Mouse (Mus musculus) midbrain, embryonic 16.5 days (tissue): Measurements from ENCODE around the gene 4933406M09Rik. TPM values are rescaled to one million over a fixed set of nuclear protein-coding genes. Genes with fewer than 3 reads are reported as not detected.

ENCODE experiments used
- ATAC-seq: fragments of 200-750 bp; cut with Nextera tagmentation; 2 replicates; pipeline ENCODE4 v1.8.0; 2017; ENCODE audit warnings: moderate TSS enrichment
- H3K27ac ChIP-seq: fragments of 300-500 bp; sonication (generic); 2 replicates; pipeline ENCODE4 v1.5.1; 2014; ENCODE audit warnings: mild to moderate bottlenecking, low read length, mixed read lengths
- H3K27me3 ChIP-seq: fragments of 300-500 bp; sonication (generic); 2 replicates; pipeline ENCODE4 v1.6.1; 2014; ENCODE audit warnings: low read depth, low read length, mixed read lengths; ENCODE audit not compliant: control insufficient read depth, insufficient read depth
- H3K36me3 ChIP-seq: fragments of 300-500 bp; sonication (generic); 2 replicates; pipeline ENCODE4 v1.6.1; 2014; ENCODE audit warnings: mild to moderate bottlenecking, low read length, moderate library complexity, mixed read lengths; ENCODE audit not compliant: control insufficient read depth, insufficient read depth
- H3K4me1 ChIP-seq: fragments of 300-500 bp; sonication (generic); 2 replicates; pipeline ENCODE4 v1.6.1; 2014; ENCODE audit warnings: mild to moderate bottlenecking, low read length, mixed read lengths; ENCODE audit not compliant: control insufficient read depth, insufficient read depth
- H3K4me2 ChIP-seq: fragments of 300-500 bp; sonication (generic); 2 replicates; pipeline ENCODE4 v1.6.1; 2014; ENCODE audit warnings: mild to moderate bottlenecking, low read length, mixed read lengths
- H3K4me3 ChIP-seq: fragments of 300-500 bp; sonication (generic); 2 replicates; pipeline ENCODE4 v1.5.1; 2014; ENCODE audit warnings: low read depth, mild to moderate bottlenecking, low read length, moderate library complexity, mixed read lengths
- H3K9ac ChIP-seq: fragments of 300-500 bp; sonication (generic); 2 replicates; pipeline ENCODE4 v1.6.1; 2014; ENCODE audit warnings: low read depth, low read length, mixed read lengths
- H3K9me3 ChIP-seq: fragments of 300-500 bp; sonication (generic); replicated peaks from 2 replicates; pipeline ENCODE4 v1.6.1; 2014; ENCODE audit warnings: mild to moderate bottlenecking, low read length, mixed read lengths; ENCODE audit not compliant: control insufficient read depth, poor library complexity, severe bottlenecking
- WGBS: fragments of 180-500 bp; shearing (Covaris S2); extraction: QIAGEN DNeasy Blood & Tissue Kit; methylation state at CpG from one replicate; pipeline ENCODE4 v1.1.7; 2014; 5-methylcytosine and 5-hydroxymethylcytosine counted together
- polyA plus RNA-seq: library from polyadenylated mRNA; unstranded; fragments of >200 nt; fragmentation: Nextera tagmentation; extraction: Ambion mirVana; gene quantifications from 2 replicates; pipeline ENCODE4 v1.2.1, GENCODE M21; 2015

The 4933406M09Rik gene
- polyA plus RNA-seq, 1 experiment from 2014 or later: not detected

GRCm38 (mm10) chr1:134415168-134415831 lies 29.6 kb downstream of the 4933406M09Rik start, which contains the start of gene Adipor1:
TSS of gene Adipor1 (plus strand) at chr1:134415378.
- Histone ChIP-seq H3K27me3 (no peaks in the 10 kb centered on the region), H3K9ac (peak within 1 kb of the TSS; percentile 81), H3K4me1 (peaks cover 34% of the 10 kb centered on the region), H3K27ac (peak within 1 kb of the TSS; percentile 89), H3K4me3 (peak within 1 kb of the TSS; percentile 74), H3K9me3 (no peaks in the 10 kb centered on the region), H3K36me3 (no peaks in the 10 kb centered on the region), H3K4me2 (peak within 1 kb of the TSS; percentile 72)
- ATAC-seq: peak; percentile 100
- under 1% methylated on average over 64 of the region's 77 CpGs for WGBS

GRCm38 (mm10) chr1:134418414-134418975 lies 32.8 kb downstream of the 4933406M09Rik start:
- no peak overlapping the region for H3K9ac ChIP-seq
- H3K4me2 ChIP-seq: no peak overlapping the region
- ATAC-seq: no peak
- 86% methylated on average over 2 of the region's 2 CpGs for WGBS
- H3K4me3 ChIP-seq: no peak overlapping the region
- no peak overlapping the region for H3K27ac ChIP-seq
- H3K4me1 ChIP-seq: peaks cover 34% of the 10 kb centered on the region
- no peaks in the 10 kb centered on the region for H3K27me3 ChIP-seq
- H3K9me3 ChIP-seq: no peaks in the 10 kb centered on the region
- peaks cover 2% of the 10 kb centered on the region; the same call in 1 of the 2 replicates for H3K36me3 ChIP-seq

- no peak overlapping the region for H3K4me3 ChIP-seq
- H3K9ac ChIP-seq: no peak overlapping the region
- peaks cover 32% of the 10 kb centered on the region for H3K4me1 ChIP-seq
- H3K4me2 ChIP-seq: no peak overlapping the region
- 75% methylated on average over 1 of the region's 1 CpGs for WGBS
- H3K27ac ChIP-seq: no peak overlapping the region
- ATAC-seq: no peak
- peaks cover 5% of the 10 kb centered on the region for H3K36me3 ChIP-seq
- H3K27me3 ChIP-seq: no peaks in the 10 kb centered on the region
- no peaks in the 10 kb centered on the region for H3K9me3 ChIP-seq
Observed at GRCm38 (mm10) chr1:134419176-134419575, 33.4 kb downstream of the 4933406M09Rik start.

- Histone ChIP-seq H3K9me3 (no peaks in the 10 kb centered on the region), H3K9ac (no peak overlapping the region), H3K4me3 (no peak overlapping the region), H3K4me2 (no peak overlapping the region), H3K4me1 (peaks cover 26% of the 10 kb centered on the region), H3K27me3 (no peaks in the 10 kb centered on the region), H3K36me3 (peaks cover 10% of the 10 kb centered on the region), H3K27ac (no peak overlapping the region)
- ATAC-seq: no peak
- 52% methylated on average over 5 of the region's 5 CpGs for WGBS
Observed at GRCm38 (mm10) chr1:134419751-134420458, 34.2 kb downstream of the 4933406M09Rik start.

- Histone ChIP-seq H3K27me3 (no peaks in the 10 kb centered on the region), H3K9me3 (no peaks in the 10 kb centered on the region), H3K4me1 (peaks cover 8% of the 10 kb centered on the region; the same call in 1 of the 2 replicates), H3K4me3 (no peak overlapping the region), H3K9ac (no peak overlapping the region), H3K27ac (no peak overlapping the region), H3K36me3 (peaks cover 40% of the 10 kb centered on the region), H3K4me2 (no peak overlapping the region)
- WGBS: 83% methylated on average over 10 of the region's 10 CpGs
- ATAC-seq: no peak
Observed at GRCm38 (mm10) chr1:134423911-134424310, 38.2 kb downstream of the 4933406M09Rik start.

DNA sequence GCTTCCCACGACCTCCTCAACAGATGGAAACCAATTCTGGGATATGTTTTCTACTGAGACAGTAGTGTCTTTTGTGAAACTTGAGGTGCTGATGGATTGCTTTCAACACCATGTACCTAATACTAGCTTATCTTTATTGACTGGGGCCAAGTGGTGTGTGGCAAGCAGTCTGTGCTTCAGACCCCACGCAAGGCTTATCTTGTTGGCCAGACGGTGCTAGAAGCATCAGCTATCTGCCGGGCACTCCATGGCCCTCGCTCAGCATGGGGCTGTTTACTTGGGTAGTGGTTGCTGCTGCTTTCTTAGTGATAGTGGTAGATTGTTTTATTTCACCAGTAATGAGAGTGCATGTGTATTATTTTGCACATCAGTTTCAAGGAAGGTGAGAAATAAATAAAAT lies 40.5 kb downstream of the 4933406M09Rik start:
- 94% methylated on average over 5 of the region's 5 CpGs for WGBS
- H3K4me3 ChIP-seq: no peak overlapping the region
- no peaks in the 10 kb centered on the region for H3K27me3 ChIP-seq
- no peak overlapping the region for H3K27ac ChIP-seq
- peaks cover 43% of the 10 kb centered on the region for H3K36me3 ChIP-seq
- no peaks in the 10 kb centered on the region for H3K9me3 ChIP-seq
- H3K4me1 ChIP-seq: no peaks in the 10 kb centered on the region
- no peak overlapping the region for H3K9ac ChIP-seq
- no peak overlapping the region for H3K4me2 ChIP-seq
- ATAC-seq: no peak

- Histone ChIP-seq H3K4me2 (no peak overlapping the region), H3K9ac (no peak overlapping the region), H3K36me3 (peaks cover 14% of the 10 kb centered on the region), H3K27me3 (no peaks in the 10 kb centered on the region), H3K4me1 (no peaks in the 10 kb centered on the region), H3K9me3 (no peaks in the 10 kb centered on the region), H3K27ac (no peak overlapping the region), H3K4me3 (no peak overlapping the region)
- no peak for ATAC-seq
- 88% methylated on average over 10 of the region's 10 CpGs for WGBS
Observed at GRCm38 (mm10) chr1:134433002-134433401, 47.3 kb downstream of the 4933406M09Rik start.

DNA sequence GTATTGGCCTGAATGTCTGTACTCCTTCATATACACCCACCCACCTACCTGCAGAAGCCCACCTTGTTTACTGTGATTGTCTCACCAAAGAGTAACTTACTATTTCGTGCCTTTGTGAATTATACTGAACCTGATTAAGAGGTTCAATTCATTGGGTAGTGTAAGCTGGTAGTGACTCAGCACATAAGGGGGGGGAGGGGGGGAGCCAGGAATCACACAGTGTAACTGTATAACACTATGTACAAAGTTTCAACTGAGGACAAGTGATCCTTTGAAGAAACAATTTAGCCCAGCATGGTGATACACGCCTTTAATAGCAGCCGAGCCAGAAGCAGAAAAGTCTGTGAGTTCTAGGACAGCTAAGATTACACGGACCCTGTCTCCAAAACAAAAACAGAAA lies 47.7 kb downstream of the 4933406M09Rik start:
- Histone ChIP-seq H3K27me3 (no peaks in the 10 kb centered on the region), H3K36me3 (peaks cover 10% of the 10 kb centered on the region), H3K27ac (no peak overlapping the region), H3K9me3 (no peaks in the 10 kb centered on the region), H3K4me3 (no peak overlapping the region), H3K4me2 (no peak overlapping the region), H3K4me1 (no peaks in the 10 kb centered on the region), H3K9ac (no peak overlapping the region)
- no peak for ATAC-seq
- 93% methylated on average over 4 of the region's 4 CpGs for WGBS

DNA sequence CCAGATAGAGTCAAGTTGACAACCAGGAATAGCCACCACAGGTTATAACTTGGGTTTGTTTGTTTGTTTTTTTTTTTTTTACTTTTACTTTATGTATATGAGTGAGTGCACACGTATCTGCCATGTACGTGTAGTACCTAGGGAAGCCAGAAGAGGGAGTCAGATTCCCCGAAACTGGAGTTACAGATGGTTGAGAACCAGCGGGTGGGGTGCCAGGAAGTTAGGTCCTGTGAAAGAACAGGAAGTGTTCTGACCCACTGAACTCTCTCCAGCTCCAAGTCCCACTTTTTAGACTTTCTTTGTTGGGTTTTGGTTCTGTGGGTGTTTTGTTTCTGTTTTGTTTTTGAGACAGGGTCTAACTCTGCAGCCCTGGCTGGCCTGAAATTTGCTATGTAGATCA lies 49.7 kb downstream of the 4933406M09Rik start:
- H3K27ac ChIP-seq: no peak overlapping the region
- no peak for ATAC-seq
- H3K4me1 ChIP-seq: no peaks in the 10 kb centered on the region
- no peak overlapping the region for H3K9ac ChIP-seq
- no peak overlapping the region for H3K4me2 ChIP-seq
- no peaks in the 10 kb centered on the region for H3K9me3 ChIP-seq
- H3K4me3 ChIP-seq: no peak overlapping the region
- no peaks in the 10 kb centered on the region for H3K27me3 ChIP-seq
- peaks cover 5% of the 10 kb centered on the region; the same call in 1 of the 2 replicates for H3K36me3 ChIP-seq
- WGBS: 38% methylated on average over 4 of the region's 4 CpGs
